ENCODE assay signal across 21 mouse cellular contexts in genomic region chr2:3191149-3191548, GRCm38 (mm10).
"Had no signal": no experiment of that assay in that cellular context is flagged by ENCODE, and none has a peak within 500 bp of the region (broad histone marks: within the 10 kb centered on the region; RNA-seq: fewer than 3 reads in every experiment).

No protein-coding gene starts in this region.

- H3K27ac ChIP-seq: limb, embryonic 12.5 days; limb, embryonic 15.5 days; midbrain, embryonic 10.5 days; neural tube, embryonic 12.5 days; neural tube, embryonic 15.5 days; stomach, postnatal 0 days had no signal

- H3K9ac ChIP-seq: limb, embryonic 12.5 days; limb, embryonic 15.5 days; neural tube, embryonic 12.5 days; neural tube, embryonic 15.5 days had no signal

- H3K4me1 ChIP-seq: limb, embryonic 12.5 days; limb, embryonic 15.5 days; neural tube, embryonic 12.5 days; neural tube, embryonic 15.5 days had no signal

- H3K9me3 ChIP-seq: limb, embryonic 12.5 days; limb, embryonic 15.5 days; megakaryocyte, embryonic 14.5 days; midbrain, embryonic 10.5 days; neural tube, embryonic 12.5 days; neural tube, embryonic 15.5 days had no signal

- H3K4me2 ChIP-seq: limb, embryonic 12.5 days; limb, embryonic 15.5 days; neural tube, embryonic 12.5 days; neural tube, embryonic 15.5 days had no signal

- DNase-seq: kidney, adult 18-20 months; kidney, adult 9 months; kidney, postnatal 14 days; kidney, postnatal 4 days; left cerebral cortex, postnatal 4 days; lung, adult 2 months; midbrain, embryonic 14.5 days; right cerebral cortex, adult 18-20 months; right cerebral cortex, postnatal 14 days; right cerebral cortex, postnatal 4 days; thymus, postnatal 25 days had no signal

- H3K4me3 ChIP-seq: limb, embryonic 12.5 days; limb, embryonic 15.5 days; megakaryocyte, embryonic 14.5 days; midbrain, embryonic 10.5 days; neural tube, embryonic 12.5 days; neural tube, embryonic 15.5 days had no signal

- H3K27me3 ChIP-seq: limb, embryonic 12.5 days; limb, embryonic 15.5 days; neural tube, embryonic 12.5 days; neural tube, embryonic 15.5 days had no signal

- ATAC-seq: inflammation-experienced regulatory T-cells, adult 6 months; intestine, embryonic 16.5 days; lung, postnatal 0 days had no signal
